Mouse (Mus musculus): ENCODE results near the gene Myoc. TPM values are rescaled to one million over a fixed set of nuclear protein-coding genes. Genes with fewer than 3 reads are reported as not detected.

The Myoc gene
- polyA plus RNA-seq (2014; fragmentation: Illumina TruSeq; extraction: RNeasy Lipid Tissue Mini Kit (QIAGEN cat#74804); ENCODE audit: low read depth, low replicate concordance) = 8.6 TPM

GRCm38 (mm10) chr1:162639051-162639750 lies at the start of gene Myoc:
Myoc (plus strand) TSS chr1:162639155.

GRCm38 (mm10) chr1:162658119-162658518 lies 19.2 kb downstream of the Myoc start, which contains the start of gene Myocos:
Myocos (minus strand) TSS chr1:162658219.

Other genes starting within 250 kb of the Myoc start
- gene Dnm3, start 161.1 kb upstream of the Myoc start, polyA plus RNA-seq (2014; fragmentation: Illumina TruSeq; extraction: RNeasy Lipid Tissue Mini Kit (QIAGEN cat#74804); ENCODE audit: low read depth, low replicate concordance) = 3.8 TPM
- gene Mettl13, start 90.6 kb upstream of the Myoc start, polyA plus RNA-seq (2014; fragmentation: Illumina TruSeq; extraction: RNeasy Lipid Tissue Mini Kit (QIAGEN cat#74804); ENCODE audit: low read depth, low replicate concordance) = 5.2 TPM
- gene Vamp4, start 68.6 kb upstream of the Myoc start, polyA plus RNA-seq (2014; fragmentation: Illumina TruSeq; extraction: RNeasy Lipid Tissue Mini Kit (QIAGEN cat#74804); ENCODE audit: low read depth, low replicate concordance) = 27.2 TPM
- gene Myocos, start 19.1 kb downstream of the Myoc start, polyA plus RNA-seq (2014; fragmentation: Illumina TruSeq; extraction: RNeasy Lipid Tissue Mini Kit (QIAGEN cat#74804); ENCODE audit: low read depth, low replicate concordance) = not detected
- 29.5 TPM for gene Prrc2c, start 101.4 kb downstream of the Myoc start, polyA plus RNA-seq (2014; fragmentation: Illumina TruSeq; extraction: RNeasy Lipid Tissue Mini Kit (QIAGEN cat#74804); ENCODE audit: low read depth, low replicate concordance)
- 0.26 TPM for gene Fmo4, start 174.8 kb downstream of the Myoc start, polyA plus RNA-seq (2014; fragmentation: Illumina TruSeq; extraction: RNeasy Lipid Tissue Mini Kit (QIAGEN cat#74804); ENCODE audit: low read depth, low replicate concordance)
- 48.7 TPM for gene Fmo1, start 227.5 kb downstream of the Myoc start, polyA plus RNA-seq (2014; fragmentation: Illumina TruSeq; extraction: RNeasy Lipid Tissue Mini Kit (QIAGEN cat#74804); ENCODE audit: low read depth, low replicate concordance)